Mouse (Mus musculus) brain, adult 2 months (tissue): ENCODE measurements around the gene Terf2ip.
A peak's percentile ranks its signal among the peaks of the same experiment; 100 is the strongest.

ENCODE experiments used
- DNase-seq: peaks from one replicate; pipeline ENCODE4 v3.0.0; 2011; ENCODE audit warnings: low read depth, low spot score

Gene Terf2ip

GRCm38 (mm10) chr8:112010997-112011815, at the start of gene Terf2ip, which contains the start of gene Kars:
Gene Terf2ip, plus strand, starts transcription at chr8:112011398.
Gene Kars, minus strand, starts transcription at chr8:112011323.
- peak; percentile 96 for DNase-seq

- no peak for DNase-seq
These were observed 48.6 kb upstream of the Terf2ip start for GRCm38 (mm10) chr8:111962589-111962988.

GRCm38 (mm10) chr8:111963091-111963490, 48.1 kb upstream of the Terf2ip start:
- DNase-seq = no peak

DNA sequence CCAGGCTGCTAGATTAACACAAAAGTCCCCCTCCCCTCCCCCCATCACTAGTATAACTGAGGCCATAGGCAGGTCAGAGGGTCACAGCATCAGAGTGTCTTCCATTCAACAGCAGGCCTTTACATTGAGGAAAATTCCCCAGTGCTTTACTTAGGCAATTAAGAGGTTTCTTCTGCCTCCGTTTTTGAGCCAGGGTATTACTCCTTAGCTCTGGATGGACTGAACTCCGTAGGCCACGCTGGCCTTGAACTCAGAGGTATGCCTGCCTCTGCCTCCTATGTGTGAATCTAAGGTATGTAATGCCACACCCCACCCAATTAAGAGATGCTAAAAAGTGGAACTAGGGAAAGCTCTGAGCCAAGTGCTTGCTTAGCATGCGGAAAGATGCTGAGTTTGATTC, 47.7 kb upstream of the Terf2ip start:
- DNase-seq = no peak

DNA sequence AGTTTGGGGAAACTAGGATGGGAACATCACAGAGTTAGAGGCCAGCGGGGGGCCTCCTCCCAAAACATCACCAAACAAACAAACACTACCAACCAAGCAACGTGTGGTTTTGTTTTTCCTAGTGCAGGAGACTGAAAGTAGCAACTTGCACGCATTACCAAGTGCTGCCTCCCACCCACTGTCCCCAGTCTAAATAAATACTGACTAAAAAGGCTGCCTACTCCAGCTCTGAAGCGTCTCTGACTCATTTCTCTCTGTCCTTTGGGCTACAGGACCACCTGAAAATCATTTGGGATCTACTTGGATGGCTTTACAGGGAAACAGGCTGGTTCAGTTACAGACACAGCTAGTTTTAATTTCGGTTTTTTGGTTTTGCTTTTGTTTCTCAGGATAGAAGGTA, 46.8 kb upstream of the Terf2ip start:
- peak; percentile 82 for DNase-seq

- peak; percentile 58 for DNase-seq
These were observed 46.2 kb upstream of the Terf2ip start for GRCm38 (mm10) chr8:111964849-111965561.

- DNase-seq = no peak
These were observed 43.8 kb upstream of the Terf2ip start for GRCm38 (mm10) chr8:111967246-111967870.

DNA sequence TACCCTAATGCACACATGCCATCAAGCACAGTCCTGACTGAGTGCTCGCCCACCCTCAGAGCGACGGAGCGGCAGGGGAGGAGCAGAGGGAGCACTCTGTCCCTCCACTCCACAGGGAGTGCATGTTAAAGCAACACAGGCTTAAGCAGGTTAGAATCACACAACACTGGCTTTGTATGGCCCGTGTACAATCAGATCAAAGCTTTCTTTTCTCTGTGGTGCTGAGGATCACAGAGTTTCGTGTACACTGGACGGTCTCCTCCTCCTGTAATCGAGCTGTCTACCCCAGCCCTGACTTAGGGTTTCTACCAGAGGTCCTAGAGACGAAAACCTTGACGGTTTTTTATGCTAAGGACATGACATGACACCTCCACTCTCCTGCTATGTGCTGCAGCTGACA, 42.7 kb upstream of the Terf2ip start:
- DNase-seq = no peak

DNA sequence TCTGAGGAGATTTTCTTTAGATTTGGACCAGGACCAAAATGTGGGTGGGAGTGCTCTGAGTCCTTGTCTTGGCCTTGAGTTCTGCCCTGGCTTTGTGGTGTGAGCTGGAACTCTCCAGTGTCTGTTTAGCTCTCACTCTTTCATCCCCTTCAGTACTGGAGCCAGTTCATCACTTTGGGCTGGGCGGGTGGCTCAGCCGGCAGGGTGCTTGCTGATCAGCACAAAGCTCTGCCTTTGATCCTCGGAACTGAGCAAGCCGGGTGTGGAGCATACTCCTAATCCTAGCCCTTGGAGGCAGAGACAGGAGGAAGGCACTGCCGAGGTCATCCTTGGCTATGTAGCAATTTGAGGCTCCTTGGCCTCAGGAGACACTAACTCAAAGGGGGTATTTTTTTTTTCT, 42.2 kb upstream of the Terf2ip start:
- DNase-seq = no peak

DNA sequence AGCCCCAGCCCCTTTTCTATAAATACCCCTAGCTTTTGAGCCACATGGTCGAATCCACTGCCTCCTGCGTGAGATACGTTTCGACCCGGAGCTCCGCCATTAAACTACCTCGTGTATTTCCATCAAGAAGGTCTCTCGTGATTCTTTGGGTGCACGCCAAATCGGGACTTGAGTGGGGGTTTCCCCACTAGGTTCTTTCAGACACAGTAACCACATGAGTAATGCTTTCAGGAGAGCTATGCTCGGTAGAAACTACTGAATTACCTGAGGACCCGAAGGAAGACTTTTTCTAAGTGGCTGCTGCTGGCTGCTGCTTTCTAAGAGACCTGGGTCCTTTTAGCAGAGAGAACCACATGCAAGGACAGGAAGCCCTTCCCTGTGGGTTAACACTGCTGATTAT, 37.1 kb upstream of the Terf2ip start:
- DNase-seq = no peak

- no peak for DNase-seq
These were observed 35.5 kb upstream of the Terf2ip start for GRCm38 (mm10) chr8:111975706-111976105.

DNA sequence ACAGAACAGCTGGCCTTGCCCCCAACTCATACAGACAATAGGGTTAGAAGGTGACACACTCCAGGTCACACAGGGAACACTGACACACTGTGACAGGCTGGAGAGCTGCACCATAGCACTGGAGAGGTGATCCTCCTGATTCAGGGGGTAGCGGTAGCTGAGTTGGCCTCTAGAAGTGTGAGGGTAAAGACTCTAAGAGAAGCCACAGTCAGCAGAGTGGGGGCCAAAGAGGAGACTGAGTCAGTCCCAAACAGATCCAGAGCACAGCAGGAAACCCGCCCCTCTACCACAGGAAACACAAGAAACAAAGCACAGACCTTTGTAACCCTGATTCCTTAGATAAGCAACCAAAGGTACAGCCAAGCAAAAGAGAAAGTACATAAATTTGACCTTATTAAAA, 34.9 kb upstream of the Terf2ip start:
- DNase-seq = no peak

DNA sequence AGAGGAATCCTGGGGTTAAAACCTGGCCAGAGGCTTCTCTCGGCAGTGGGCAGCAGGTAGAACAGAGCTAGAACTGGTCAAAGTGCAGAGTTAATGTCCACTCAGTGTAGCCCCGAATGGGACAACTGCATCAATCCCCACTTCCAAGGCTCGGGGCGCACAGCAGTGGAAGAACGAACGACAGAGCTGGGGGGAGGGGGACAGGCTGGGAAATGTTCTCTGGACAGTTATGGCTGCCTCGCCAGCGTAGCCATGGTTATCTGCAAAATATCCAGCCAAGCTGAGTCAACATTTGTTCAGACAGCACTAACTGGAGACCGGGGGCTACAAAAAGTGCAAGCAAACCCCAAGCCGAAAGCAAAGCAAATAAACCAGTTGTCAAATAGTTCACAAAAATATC, 33.1 kb upstream of the Terf2ip start:
- DNase-seq = no peak

GRCm38 (mm10) chr8:111982116-111982515, 29.1 kb upstream of the Terf2ip start:
- DNase-seq = peak; percentile 86

GRCm38 (mm10) chr8:111984511-111984910, 26.7 kb upstream of the Terf2ip start:
- peak; percentile 75 for DNase-seq

- DNase-seq = peak; percentile 91
These were observed 21.3 kb upstream of the Terf2ip start for GRCm38 (mm10) chr8:111989911-111990310.

GRCm38 (mm10) chr8:111991278-111991677, 19.9 kb upstream of the Terf2ip start:
- peak; percentile 59 for DNase-seq

DNA sequence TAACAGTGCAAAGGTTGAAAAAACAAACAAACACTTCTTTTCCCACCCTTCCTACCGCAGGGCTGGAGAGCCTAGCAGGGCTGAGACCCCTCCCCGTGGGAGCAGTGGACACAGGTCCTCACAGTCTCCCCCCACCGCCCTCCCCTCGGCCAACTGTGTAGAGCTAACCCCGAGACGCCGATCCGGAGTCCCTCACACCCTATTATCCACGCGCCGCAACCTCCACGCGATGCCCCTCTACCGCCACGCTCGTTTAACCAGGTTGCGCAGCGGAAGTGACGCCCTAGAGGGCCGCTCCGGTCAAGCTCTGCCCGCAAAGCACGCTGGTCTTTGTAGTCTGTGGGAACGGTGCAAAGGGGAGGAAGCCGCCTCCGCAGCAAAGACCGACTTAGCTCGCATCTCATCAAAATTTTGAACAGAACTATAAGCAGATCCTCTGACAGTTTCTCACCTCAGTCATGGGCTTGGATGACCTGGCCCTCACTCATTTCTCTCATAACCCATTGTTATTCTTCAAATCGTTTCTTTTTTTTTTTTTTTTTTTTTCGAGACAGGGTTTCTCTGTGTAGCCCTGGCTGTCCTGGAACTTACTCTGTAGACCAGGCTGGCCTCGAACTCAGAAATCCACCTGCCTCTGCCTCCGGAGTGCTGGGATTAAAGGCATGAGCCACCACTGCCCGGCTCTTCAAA, 19.0 kb upstream of the Terf2ip start, which contains the start of gene Adat1:
Adat1 (minus strand) TSS at position 290 of the 690 bp plus-strand sequence.
- DNase-seq = peak; percentile 97

DNA sequence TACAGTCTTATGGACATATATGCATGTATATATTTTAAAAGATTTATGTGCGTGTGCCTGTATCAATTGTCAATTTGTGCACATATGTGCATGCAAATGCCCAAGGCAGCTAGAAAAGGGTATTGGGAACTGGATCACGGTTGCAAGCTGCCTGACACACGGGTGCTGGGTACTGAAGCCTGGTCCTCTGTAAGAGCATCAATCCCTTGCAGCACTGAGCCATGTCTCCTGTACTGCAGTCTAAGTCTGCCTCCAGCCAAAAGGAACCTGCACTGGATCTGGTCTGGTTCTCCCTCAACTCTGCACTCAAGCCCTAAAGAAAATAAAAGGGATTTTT, 18.5 kb upstream of the Terf2ip start:
- no peak for DNase-seq

DNA sequence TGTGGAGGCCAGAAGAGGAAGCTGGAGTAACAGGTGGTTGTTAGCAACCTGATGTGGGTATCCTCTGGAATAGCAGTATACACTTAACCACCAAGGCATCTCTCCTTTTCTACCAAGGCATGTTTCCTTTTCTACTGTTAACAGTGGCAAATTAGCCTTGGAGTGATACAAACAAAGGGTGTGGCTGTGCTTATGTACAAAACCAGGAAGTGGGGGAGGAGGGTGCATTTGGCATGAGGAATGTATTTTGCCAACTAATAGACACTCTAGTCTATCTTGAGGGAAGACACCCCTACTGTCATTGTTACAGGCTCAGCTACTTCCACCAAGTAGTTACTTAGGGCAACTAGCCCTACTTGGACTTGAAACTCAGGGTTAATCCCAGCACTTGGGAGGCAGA, 6.4 kb upstream of the Terf2ip start:
- no peak for DNase-seq

GRCm38 (mm10) chr8:112005601-112006000, 5.6 kb upstream of the Terf2ip start:
- peak; percentile 86 for DNase-seq

DNA sequence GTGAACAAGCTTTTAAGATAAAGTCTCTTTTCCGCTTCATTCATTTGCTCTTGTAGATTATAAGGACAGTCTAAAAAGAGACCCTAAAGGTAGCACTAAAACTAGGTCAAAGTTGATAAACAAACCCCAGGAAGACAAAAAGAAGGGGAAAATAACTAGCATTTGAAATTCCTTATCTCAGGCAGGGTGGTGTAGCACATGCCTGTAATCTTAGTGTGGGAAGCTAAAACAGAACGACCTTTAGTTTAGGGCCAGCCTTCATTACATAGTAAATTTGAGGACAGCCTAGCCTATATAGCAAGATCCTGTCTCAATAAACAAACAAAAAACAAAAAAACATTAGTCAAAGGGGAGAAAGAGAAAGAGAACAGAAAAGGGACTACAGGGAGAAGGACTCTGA, 3.5 kb upstream of the Terf2ip start:
- DNase-seq = no peak
